Mouse (Mus musculus) urinary bladder, adult 18-20 months (tissue): Measurements from ENCODE around the gene Tomm70a.

Experiments used
- DNase-seq, 2 experiments: peaks; one replicate each; pipeline ENCODE4 v3.0.0; 2022; ENCODE audit warnings: low spot score in 2 of 2, mixed read lengths in 2 of 2

The Tomm70a gene

GRCm38 (mm10) chr16:57120913-57121815 lies at the start of gene Tomm70a:
Gene Tomm70a (plus strand): TSS chr16:57121703.
- peak; percentile 89 to 92 for DNase-seq

- DNase-seq = no peak
Observed at GRCm38 (mm10) chr16:57075986-57076385, 45.5 kb upstream of the Tomm70a start.

- no peak for DNase-seq
Observed at GRCm38 (mm10) chr16:57079577-57079976, 41.9 kb upstream of the Tomm70a start.

GRCm38 (mm10) chr16:57092460-57092859 lies 29.0 kb upstream of the Tomm70a start:
- peak in 1 of 2 experiments; percentile 17 for DNase-seq

GRCm38 (mm10) chr16:57092911-57093605 lies 28.4 kb upstream of the Tomm70a start:
- no peak for DNase-seq

GRCm38 (mm10) chr16:57098468-57099144 lies 22.9 kb upstream of the Tomm70a start:
- no peak for DNase-seq

GRCm38 (mm10) chr16:57099572-57100237 lies 21.8 kb upstream of the Tomm70a start:
- DNase-seq = no peak

- DNase-seq = no peak
Observed at GRCm38 (mm10) chr16:57101174-57101573, 20.3 kb upstream of the Tomm70a start.

GRCm38 (mm10) chr16:57106185-57106960 lies 15.1 kb upstream of the Tomm70a start:
- DNase-seq = no peak

- DNase-seq = no peak
Observed at GRCm38 (mm10) chr16:57116066-57116465, 5.4 kb upstream of the Tomm70a start.

GRCm38 (mm10) chr16:57117562-57117961 lies 3.9 kb upstream of the Tomm70a start:
- DNase-seq = no peak

GRCm38 (mm10) chr16:57121816-57122415 lies 413 bp downstream of the Tomm70a start:
- DNase-seq = no peak

- no peak for DNase-seq
Observed at GRCm38 (mm10) chr16:57122682-57123445, 1.4 kb downstream of the Tomm70a start.

GRCm38 (mm10) chr16:57126268-57126667 lies 4.8 kb downstream of the Tomm70a start:
- DNase-seq = no peak

GRCm38 (mm10) chr16:57127825-57128224 lies 6.3 kb downstream of the Tomm70a start:
- DNase-seq = no peak

GRCm38 (mm10) chr16:57130752-57131400 lies 9.4 kb downstream of the Tomm70a start:
- peak in 1 of 2 experiments; percentile 35 for DNase-seq

GRCm38 (mm10) chr16:57131544-57131943 lies 10.0 kb downstream of the Tomm70a start:
- DNase-seq = no peak

GRCm38 (mm10) chr16:57132326-57132725 lies 10.8 kb downstream of the Tomm70a start:
- DNase-seq = no peak

- DNase-seq = no peak
Observed at GRCm38 (mm10) chr16:57133611-57134010, 12.1 kb downstream of the Tomm70a start.
